Mouse (Mus musculus): ENCODE results near the gene Wrap53.

DNA sequence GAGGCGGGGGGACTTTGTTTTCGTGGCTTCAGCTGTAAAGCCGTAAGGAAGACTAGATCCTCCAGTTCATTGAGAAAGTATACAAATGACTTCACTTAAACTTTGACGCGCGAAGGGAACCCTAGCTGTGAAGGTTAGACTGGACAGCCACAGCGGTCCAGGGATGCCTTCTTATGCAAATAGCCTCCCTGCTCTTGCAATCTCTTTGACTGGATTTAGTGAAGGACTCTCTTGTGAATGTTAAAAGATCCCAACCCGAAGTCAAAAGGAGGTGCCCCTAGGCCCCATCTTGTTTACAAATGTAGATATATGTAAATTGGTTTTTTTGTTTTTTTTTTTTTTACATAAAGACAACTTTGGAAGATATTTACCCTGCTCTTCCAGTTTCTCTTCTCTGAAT lies 1.8 kb upstream of the Wrap53 start:
- TF ChIP-seq POLR2A (IDR thresholded peaks at IDR 0.05; ENCODE audit: insufficient read depth, low read depth, low read length): no peak
- TF ChIP-seq CTCF (IDR thresholded peaks at IDR 0.05; ENCODE audit: insufficient read depth, low read depth, low read length): no peak
